Mouse (Mus musculus): ENCODE results near the gene Extl2.
A peak's percentile ranks its signal among the peaks of the same experiment; 100 is the strongest.

The Extl2 gene

DNA sequence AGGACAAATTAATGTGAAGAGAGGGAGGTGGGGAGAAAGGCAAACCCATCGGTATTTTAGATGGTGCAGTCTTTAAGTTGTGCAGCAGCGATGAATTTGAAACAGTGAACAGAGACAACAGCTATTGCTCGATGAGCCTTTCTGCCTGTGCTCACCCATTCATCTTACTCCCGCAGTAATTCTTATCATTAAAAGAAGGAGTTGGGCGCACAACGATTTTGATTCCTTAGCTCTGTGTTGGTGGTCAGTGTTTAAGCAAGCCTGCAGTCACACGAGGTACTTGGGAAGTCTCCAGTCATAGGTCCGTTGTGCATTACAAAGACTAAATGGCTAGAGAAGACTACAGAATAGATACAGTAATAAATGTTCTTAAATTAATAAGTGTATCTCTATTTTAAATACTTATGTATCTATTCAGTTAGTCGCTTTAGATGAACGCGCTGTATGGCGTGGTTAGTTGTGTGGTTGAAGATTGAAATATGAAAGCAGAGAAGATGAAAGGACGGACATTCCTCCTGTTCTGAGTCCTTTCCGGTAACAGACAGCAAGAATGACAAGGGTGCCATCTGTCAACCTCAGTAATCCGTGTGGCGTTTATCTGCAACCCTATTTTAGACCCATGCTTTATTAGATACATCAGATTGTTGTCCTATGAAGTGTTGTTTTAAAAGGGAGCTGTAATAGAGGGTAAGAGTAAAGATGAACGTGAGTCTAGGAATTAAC, 2.5 kb downstream of the Extl2 start:
- peak; percentile 71 for DNase-seq

DNA sequence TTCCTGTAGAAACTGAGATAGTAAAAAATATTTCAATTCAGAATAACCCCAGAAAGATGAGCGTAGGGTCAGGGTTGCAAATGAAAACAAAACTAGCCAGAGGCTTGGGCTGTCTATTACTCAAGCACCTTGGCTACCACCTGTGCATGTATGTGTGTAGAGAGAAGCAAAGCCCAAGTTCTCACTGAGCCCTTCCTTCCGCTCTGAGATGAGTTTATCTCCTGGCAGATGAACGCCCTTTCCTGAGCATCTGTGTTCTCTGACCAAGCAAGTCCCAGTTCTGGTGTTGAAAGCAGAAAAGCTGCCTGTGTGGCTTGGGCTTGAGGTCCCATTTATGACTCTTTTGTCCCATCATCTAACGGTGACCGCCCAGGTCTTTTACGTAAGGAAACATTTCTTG, 7.6 kb downstream of the Extl2 start:
- peak; percentile 82 for DNase-seq

DNA sequence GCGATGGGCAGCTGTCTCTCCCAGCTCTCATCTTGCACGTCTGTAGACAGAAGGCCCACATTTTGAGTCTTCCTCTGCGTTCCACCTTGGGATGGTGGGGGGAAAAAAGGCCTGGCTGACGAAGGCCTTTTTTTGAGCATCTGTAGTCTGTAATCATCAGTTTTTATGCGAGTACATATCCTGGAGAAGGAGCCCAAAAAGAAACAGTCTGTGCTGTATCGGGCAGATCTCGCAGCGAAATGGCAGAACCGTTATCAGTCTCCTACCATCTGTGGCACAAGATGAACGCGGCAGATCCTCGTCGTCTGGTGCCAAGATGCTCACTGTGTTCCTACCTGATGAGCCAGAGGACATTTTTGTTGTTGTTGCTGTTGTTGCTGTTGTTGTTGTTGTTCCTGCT, 8.9 kb downstream of the Extl2 start:
- peak; percentile 70 for DNase-seq

DNA sequence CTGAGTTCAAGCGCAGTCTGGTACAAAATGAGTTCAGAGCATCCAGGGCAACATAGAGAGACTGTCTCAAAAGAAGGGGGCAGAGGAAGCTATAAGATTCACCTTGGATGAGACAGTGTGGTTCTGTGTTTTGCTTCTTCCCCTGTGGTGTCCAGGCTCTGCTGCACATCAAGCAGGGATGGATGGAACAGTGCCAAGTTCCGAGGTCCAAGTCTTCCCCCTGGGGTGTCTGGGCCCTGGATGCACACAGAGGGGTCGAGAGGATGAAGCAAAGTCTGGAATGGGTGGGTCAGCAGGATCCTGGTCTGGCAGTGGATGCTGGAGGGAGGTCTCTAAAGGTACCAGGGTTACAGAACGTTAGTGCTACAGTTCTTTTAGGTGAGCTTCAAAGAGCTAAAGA, 11.3 kb downstream of the Extl2 start:
- DNase-seq = peak; percentile 44

DNA sequence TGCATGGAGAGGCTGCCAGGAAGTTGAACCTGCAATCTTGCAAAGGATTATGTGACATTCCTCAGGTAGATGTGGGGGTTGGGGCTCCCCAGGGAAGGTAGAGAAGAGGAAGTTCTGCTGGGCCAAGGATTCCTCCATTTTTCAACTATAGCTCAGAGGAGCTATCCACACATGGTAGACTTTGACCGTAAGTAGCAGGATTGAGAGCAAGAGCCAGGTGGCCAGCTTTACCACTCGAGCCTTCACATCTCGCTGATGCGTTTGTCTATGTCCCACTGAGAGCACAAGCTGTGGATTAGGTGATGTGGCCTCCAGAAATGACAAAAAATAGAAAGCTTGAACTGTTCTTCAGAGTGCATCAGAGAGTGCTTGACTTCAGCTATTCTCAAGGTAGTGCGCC, 11.9 kb downstream of the Extl2 start:
- DNase-seq = peak; percentile 64

DNA sequence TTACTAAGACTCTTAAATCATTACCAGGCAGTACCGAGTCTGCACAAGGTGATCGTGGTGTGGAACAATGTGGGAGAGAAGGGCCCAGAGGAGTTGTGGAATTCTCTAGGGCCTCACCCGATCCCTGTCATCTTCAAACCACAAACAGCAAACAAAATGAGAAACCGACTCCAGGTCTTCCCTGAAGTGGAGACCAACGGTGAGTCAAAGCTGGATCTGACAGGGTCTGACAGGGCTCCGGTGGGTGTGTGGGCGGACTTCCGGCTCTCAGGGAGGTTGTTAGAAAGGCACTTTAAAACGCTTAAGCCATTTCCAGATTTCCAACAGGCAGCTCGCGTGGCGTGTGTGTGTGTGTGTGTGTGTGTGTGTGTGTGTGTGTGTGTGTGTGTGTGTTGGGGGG, 17.0 kb downstream of the Extl2 start:
- DNase-seq = no peak

DNA sequence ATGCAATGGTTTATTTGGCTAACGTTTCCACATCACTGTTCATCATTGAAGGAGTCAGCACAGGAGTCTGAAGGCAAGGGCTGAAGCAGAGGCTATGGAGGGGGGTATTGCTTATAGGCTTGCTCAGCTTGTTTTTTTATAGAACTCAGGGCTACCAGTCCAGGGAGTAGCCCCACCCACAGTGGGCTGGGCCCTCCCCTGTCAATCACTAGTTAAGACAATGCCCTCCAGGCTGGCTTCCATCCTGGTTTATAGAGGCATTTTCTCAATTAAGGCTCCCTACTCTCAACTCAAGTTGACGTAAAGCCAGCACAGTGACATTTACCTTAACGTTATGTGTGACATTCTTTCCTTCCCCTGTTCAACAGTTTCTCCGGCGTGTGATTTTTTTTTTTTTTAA, 17.4 kb downstream of the Extl2 start:
- peak; percentile 40 for DNase-seq

DNA sequence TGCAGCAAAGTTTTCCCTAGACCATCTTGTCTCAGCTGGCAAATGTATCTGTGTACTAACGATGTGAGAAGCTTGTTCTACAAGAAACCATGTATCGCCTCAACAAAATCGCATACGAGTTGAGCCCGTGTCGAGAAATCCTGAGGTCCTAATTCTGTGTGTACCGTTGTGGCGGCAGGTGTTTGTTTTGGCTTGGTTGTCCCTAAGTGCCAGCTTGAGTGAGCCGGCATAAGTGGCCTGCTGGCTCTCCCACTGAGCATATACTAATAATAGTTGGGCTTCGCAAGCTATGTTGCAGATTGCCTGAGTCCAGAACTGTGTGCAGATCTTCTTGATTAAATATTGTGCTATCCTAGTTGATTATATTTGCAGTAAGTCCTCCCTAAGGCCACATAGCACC, 18.4 kb downstream of the Extl2 start:
- peak; percentile 89 for DNase-seq

DNA sequence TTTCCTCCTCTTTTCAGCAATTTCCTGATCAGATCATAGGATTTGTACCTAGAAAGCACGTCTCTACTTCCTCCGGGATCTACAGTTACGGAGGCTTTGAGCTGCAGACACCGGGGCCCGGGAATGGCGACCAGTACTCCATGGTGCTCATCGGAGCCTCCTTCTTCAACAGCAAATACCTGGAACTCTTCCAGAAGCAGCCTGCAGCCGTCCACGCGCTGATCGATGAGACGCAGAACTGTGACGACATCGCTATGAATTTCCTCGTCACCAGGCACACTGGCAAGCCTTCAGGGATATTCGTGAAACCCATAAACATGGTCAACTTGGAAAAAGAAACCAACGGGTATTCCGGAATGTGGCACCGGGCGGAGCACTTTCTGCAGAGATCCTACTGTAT, 19.7 kb downstream of the Extl2 start:
- peak; percentile 73 for DNase-seq

DNA sequence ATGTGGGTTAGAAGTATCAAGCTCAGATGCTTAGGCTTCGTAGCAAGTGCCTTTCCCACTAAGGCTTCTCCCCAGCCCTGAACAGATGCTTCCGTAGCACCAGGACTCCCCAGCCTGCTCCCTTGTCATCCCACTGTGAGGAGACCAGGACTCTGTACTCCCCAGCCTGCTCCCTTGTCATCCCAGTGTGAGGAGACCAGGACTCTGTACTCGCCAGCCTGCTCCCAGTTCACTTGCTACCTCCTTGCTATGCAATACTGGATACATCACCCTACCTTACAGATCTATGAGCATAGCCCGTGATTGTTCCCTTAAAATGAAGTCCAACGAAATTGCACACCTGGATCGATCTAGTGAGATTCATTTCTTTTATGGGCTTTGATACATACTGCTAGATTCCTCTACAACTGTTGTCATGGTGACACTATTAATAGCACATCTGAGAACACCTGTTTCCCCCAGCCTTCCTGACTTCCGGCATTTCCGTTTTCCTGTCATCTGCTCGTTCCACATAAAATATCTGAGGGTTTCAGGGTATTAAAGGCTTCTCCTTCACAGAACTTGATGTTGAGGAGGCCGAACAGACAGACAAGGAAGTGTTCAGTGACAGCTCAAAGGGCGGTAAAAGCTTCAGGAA, 23.0 kb downstream of the Extl2 start:
- DNase-seq = peak; percentile 73

DNA sequence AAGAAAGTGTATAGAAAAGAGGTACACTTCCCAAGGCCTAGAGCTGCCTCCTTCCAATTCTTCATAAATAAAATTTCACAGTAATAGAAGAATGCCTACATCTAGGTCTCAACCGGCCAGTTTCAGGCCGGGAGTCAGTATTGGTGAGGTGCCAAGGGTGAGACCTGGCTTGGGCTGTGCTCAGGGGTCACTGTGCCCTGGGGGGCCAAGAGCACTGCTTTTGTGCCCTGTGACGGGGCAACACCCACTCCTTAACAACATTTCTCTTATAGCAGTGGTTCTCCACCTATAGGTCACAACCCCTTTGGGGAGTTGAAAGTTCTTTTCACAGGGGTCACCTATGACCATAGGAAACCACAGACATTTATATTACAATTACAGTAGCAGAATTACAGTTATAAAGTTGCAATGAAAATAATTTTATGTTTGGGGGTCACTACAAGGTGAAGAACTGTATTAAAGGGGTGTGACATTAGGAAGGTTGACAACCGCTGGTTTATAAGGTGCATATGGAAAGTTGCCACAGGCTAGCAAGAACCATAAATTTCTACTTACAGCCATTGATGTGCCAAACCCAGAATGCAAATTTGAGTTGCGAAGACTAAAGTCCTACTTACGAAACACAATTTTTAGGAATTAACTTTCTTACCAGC, 26.1 kb downstream of the Extl2 start:
- no peak for DNase-seq

DNA sequence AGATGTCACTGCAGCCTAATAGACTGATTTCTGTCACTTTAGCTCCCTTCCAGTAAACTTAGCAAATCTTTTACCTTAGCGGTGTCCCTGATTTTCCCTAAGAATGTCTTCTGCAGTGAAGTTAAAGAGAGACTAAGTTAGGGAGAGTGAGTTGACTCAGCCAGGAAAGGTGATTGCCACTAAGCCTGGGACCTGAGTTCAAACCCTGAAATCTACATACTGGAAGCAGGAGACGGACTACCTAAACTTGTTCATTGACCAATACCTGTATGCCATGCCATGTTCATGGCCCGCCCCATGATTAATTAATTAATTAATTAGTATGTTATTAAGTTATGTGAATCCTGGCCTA, 26.6 kb downstream of the Extl2 start:
- no peak for DNase-seq

DNA sequence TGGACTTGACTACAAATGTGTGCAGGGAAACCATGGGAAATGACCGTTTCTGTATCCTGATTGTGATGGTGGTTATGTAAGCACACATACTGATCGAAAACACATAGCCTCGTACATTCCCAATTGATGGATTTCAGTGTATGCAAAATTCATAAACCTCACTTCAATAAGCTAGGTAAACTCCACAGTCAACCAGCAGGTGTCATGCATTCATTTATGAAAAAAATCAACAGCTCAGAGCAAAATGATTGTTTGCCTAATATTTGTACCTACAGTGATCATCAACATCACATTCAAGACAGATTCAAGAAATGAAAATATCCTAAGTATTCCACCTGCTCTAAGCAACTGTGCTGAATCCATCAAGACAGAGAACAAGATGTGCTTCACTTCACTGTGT, 33.5 kb downstream of the Extl2 start:
- no peak for DNase-seq

DNA sequence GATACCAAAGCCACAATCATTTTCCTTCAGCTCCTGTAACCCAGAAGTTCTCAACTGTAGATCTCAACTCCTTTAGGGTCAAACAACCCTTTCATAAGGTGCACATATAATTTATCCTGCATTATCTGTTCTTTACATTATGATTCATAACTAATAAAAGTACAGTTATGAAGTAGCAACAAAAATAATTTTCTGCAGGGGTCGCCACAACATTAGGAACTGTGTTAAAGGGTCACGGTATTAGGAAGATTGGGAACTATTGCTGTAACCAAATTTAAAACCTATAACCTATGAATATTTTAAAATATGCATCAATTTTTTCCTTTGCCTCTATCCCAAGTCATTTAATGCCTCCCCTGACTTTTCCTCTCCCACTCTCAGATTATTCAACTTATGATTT, 38.7 kb downstream of the Extl2 start:
- DNase-seq = no peak

DNA sequence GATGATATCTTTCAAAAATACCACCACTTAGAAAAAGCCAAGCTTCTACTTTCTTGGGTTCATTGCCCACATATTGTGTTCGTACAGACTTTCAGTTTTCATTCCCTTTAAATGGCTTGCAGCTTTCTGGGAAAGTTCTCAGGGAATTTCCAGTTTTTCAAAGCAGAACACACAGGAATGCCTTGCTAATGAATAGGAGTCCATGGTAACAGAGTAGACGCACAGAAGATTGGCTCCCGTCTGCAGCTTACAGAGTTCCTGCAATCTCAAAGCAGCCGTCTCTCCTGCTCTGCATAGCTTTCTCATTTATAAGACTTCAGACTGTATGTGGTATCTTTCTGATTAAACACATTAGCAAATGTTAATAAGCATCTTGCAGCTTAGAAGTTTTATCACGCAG, 39.8 kb downstream of the Extl2 start:
- no peak for DNase-seq

DNA sequence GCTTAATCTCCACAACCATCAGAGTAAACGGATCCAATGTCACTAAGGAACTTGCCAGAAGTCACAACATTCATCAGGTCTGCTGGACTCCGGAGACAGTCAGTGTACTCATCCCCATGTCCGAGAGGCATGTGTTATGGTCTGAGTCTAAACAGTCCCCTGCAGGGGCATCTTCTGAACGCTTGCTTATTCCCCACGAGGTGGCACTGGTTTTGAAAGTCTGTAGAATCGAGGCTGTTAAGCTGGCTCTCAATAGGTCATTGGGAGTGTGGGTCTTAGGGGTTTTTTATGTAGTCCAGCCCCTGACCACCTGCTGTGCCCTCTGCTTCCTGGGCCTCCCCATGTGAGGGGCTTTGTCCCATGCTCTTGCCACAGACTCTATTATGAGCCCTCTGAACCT, 49.8 kb downstream of the Extl2 start:
- no peak for DNase-seq

DNA sequence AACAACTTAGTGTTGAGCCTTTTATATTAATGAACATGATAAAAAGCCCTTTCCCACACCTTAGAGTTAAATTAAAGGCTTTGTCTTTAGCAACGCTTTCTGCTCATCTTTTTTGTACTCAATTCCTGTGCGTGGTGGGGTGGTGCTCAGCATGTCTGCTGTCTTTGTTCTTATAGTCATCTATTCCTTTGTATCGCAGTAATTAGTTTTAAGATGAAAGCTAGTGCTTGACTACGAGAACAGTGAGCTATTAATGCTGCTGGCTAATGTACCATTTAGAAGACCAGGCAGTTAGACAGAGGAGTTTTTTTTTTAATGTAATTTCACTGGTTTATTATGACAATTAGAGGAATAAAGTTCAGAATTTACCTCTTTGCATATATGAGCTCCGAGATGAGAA, 53.1 kb downstream of the Extl2 start:
- DNase-seq = no peak

DNA sequence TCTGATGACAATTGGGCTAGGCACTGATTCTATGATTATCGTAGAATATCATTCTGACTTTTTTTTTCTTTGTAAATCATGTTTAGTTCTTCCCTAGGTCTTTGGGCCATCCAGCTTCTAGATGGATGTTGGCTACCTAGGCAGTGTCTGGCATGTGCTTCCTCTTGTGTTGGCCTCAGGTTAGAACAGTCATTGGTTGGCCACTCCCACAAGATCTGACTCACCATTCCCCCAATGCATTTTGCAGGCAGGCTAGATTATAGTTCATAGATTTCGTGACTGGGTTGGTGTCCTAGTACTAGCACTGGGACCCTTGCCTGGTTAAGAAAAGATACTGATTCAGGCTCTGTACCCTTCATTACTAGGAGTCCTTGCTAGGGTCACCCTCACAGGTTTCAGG, 54.9 kb downstream of the Extl2 start:
- no peak for DNase-seq

DNA sequence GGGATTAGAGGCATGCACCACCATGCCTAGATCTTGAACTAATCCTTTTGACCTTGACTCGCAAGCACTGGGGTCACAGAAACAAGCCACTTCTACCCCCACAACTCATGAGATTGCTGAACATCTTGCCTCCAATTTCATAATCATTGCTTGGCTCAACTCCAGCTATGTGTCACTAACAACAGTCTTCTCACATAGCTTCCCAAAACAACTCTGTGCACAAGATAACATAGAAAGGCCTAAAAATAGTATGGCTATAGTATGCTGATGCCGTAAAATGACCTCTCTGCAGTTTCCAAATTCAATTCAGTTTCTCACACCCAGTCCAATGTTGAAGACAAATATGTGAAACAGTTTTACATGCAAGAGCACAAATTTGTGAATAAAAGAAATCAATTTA, 65.3 kb downstream of the Extl2 start:
- no peak for DNase-seq

DNA sequence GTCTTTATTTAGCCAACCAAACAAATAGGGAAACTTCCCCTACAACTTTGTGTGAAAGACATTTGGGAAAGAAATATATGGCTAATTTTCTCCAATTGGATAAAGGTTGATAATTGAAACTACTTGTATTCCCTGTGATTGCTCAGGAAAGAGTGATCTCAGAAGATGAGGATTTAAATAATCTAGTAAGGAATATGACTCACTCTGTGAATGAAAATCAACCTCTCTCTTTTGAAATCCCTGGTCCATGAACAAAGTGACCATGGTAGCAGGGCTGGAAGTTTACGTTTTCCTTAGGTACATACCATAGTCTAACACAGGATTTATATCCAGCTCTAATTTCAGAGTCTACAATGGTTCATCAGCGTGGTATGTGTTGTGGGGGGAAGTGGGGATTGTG, 69.5 kb downstream of the Extl2 start:
- DNase-seq = no peak

DNA sequence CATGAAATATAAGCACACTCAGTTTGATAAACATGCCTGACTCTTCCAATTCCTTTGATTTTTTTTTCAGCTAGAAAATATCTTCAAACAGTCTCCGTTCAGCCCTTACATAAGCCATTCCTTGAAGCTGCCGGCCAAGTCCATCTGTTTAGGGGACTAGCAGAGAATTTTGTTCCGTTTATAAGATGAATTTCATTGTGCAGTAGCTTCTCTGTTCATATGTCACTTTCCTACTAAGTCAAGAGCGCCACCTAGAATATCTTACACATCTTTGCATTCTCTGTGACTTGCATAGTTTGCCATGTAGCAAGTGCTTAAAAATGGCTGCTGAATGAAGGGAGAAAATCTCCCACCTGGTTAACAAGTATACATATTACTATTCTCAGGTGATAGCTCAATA, 71.2 kb downstream of the Extl2 start:
- DNase-seq = no peak
